Mouse (Mus musculus): ENCODE results near the gene Apoa5. TPM values are rescaled to one million over a fixed set of nuclear protein-coding genes. Genes with fewer than 3 reads are reported as not detected.

Apoa5 gene
- polyA plus RNA-seq, 1 experiment from 2014 or later, result not detected

- Histone ChIP-seq H3K27ac (replicated peaks; ENCODE audit: low read depth, low read length) (no peak overlapping the region), H3K4me3 (replicated peaks; ENCODE audit: low read depth, low read length) (no peak overlapping the region), H3K4me2 (ENCODE audit: low read length) (no peak overlapping the region), H3K27me3 (ENCODE audit: control insufficient read depth, insufficient read depth, low read length) (no peaks in the 10 kb centered on the region; the same call in 1 of the 2 replicates), H3K4me1 (ENCODE audit: control insufficient read depth, insufficient read depth, low read length) (no peaks in the 10 kb centered on the region), H3K36me3 (ENCODE audit: control insufficient read depth, insufficient read depth, low read length) (no peaks in the 10 kb centered on the region), H3K9me3 (ENCODE audit: control insufficient read depth, low read length) (no peaks in the 10 kb centered on the region), H3K9ac (replicated peaks; ENCODE audit: low read length) (no peak overlapping the region)
- 88% methylated on average over 7 of the region's 7 CpGs for WGBS
- ATAC-seq (ENCODE audit: low FRiP score, low TSS enrichment) (no peak), DNase-seq (no peak)
Observed at GRCm38 (mm10) chr9:46256177-46256576, 12.3 kb upstream of the Apoa5 start.

- ATAC-seq (ENCODE audit: low FRiP score, low TSS enrichment), result no peak
- Histone ChIP-seq H3K9me3 (ENCODE audit: control insufficient read depth, low read length) (no peaks in the 10 kb centered on the region), H3K4me1 (ENCODE audit: control insufficient read depth, insufficient read depth, low read length) (no peaks in the 10 kb centered on the region), H3K9ac (replicated peaks; ENCODE audit: low read length) (no peak overlapping the region), H3K27ac (replicated peaks; ENCODE audit: low read depth, low read length) (no peak overlapping the region), H3K36me3 (ENCODE audit: control insufficient read depth, insufficient read depth, low read length) (no peaks in the 10 kb centered on the region), H3K4me2 (ENCODE audit: low read length) (no peak overlapping the region), H3K4me3 (replicated peaks; ENCODE audit: low read depth, low read length) (no peak overlapping the region), H3K27me3 (ENCODE audit: control insufficient read depth, insufficient read depth, low read length) (no peaks in the 10 kb centered on the region; the same call in 1 of the 2 replicates)
- WGBS, result 92% methylated on average over 10 of the region's 10 CpGs
- no peak for DNase-seq
Observed at GRCm38 (mm10) chr9:46256658-46257385, 11.6 kb upstream of the Apoa5 start.

- 89% methylated on average over 3 of the region's 3 CpGs for WGBS
- Histone ChIP-seq H3K4me1 (ENCODE audit: control insufficient read depth, insufficient read depth, low read length) (no peaks in the 10 kb centered on the region), H3K27me3 (ENCODE audit: control insufficient read depth, insufficient read depth, low read length) (no peaks in the 10 kb centered on the region; the same call in 1 of the 2 replicates), H3K4me3 (replicated peaks; ENCODE audit: low read depth, low read length) (no peak overlapping the region), H3K27ac (replicated peaks; ENCODE audit: low read depth, low read length) (no peak overlapping the region), H3K9ac (replicated peaks; ENCODE audit: low read length) (no peak overlapping the region), H3K4me2 (ENCODE audit: low read length) (no peak overlapping the region), H3K36me3 (ENCODE audit: control insufficient read depth, insufficient read depth, low read length) (no peaks in the 10 kb centered on the region), H3K9me3 (ENCODE audit: control insufficient read depth, low read length) (no peaks in the 10 kb centered on the region)
- ATAC-seq (ENCODE audit: low FRiP score, low TSS enrichment), result no peak
- DNase-seq, result no peak
Observed at GRCm38 (mm10) chr9:46257546-46257945, 10.9 kb upstream of the Apoa5 start.

- 90% methylated on average over 6 of the region's 6 CpGs for WGBS
- Histone ChIP-seq H3K4me3 (replicated peaks; ENCODE audit: low read depth, low read length) (no peak overlapping the region), H3K9me3 (ENCODE audit: control insufficient read depth, low read length) (no peaks in the 10 kb centered on the region), H3K4me1 (ENCODE audit: control insufficient read depth, insufficient read depth, low read length) (no peaks in the 10 kb centered on the region), H3K4me2 (ENCODE audit: low read length) (no peak overlapping the region), H3K9ac (replicated peaks; ENCODE audit: low read length) (no peak overlapping the region), H3K36me3 (ENCODE audit: control insufficient read depth, insufficient read depth, low read length) (no peaks in the 10 kb centered on the region), H3K27me3 (ENCODE audit: control insufficient read depth, insufficient read depth, low read length) (no peaks in the 10 kb centered on the region; the same call in 1 of the 2 replicates), H3K27ac (replicated peaks; ENCODE audit: low read depth, low read length) (no peak overlapping the region)
- DNase-seq (no peak), ATAC-seq (ENCODE audit: low FRiP score, low TSS enrichment) (no peak)
Observed at GRCm38 (mm10) chr9:46259111-46259510, 9.3 kb upstream of the Apoa5 start.

- Histone ChIP-seq H3K9me3 (ENCODE audit: control insufficient read depth, low read length) (no peaks in the 10 kb centered on the region), H3K4me3 (replicated peaks; ENCODE audit: low read depth, low read length) (no peak overlapping the region), H3K9ac (replicated peaks; ENCODE audit: low read length) (no peak overlapping the region), H3K36me3 (ENCODE audit: control insufficient read depth, insufficient read depth, low read length) (no peaks in the 10 kb centered on the region), H3K4me1 (ENCODE audit: control insufficient read depth, insufficient read depth, low read length) (no peaks in the 10 kb centered on the region), H3K4me2 (ENCODE audit: low read length) (no peak overlapping the region), H3K27ac (replicated peaks; ENCODE audit: low read depth, low read length) (no peak overlapping the region), H3K27me3 (ENCODE audit: control insufficient read depth, insufficient read depth, low read length) (no peaks in the 10 kb centered on the region; the same call in 1 of the 2 replicates)
- WGBS, result 84% methylated on average over 7 of the region's 7 CpGs
- DNase-seq (no peak), ATAC-seq (ENCODE audit: low FRiP score, low TSS enrichment) (no peak)
Observed at GRCm38 (mm10) chr9:46261131-46261530, 7.3 kb upstream of the Apoa5 start.

GRCm38 (mm10) chr9:46269125-46269524 lies 692 bp downstream of the Apoa5 start:
- Histone ChIP-seq H3K27me3 (ENCODE audit: control insufficient read depth, insufficient read depth, low read length) (peaks cover 6% of the 10 kb centered on the region; the same call in 1 of the 2 replicates), H3K4me1 (ENCODE audit: control insufficient read depth, insufficient read depth, low read length) (peaks cover 5% of the 10 kb centered on the region), H3K4me3 (replicated peaks; ENCODE audit: low read depth, low read length) (no peak overlapping the region), H3K27ac (replicated peaks; ENCODE audit: low read depth, low read length) (no peak overlapping the region), H3K4me2 (ENCODE audit: low read length) (no peak overlapping the region), H3K9ac (replicated peaks; ENCODE audit: low read length) (no peak overlapping the region), H3K9me3 (ENCODE audit: control insufficient read depth, low read length) (no peaks in the 10 kb centered on the region), H3K36me3 (ENCODE audit: control insufficient read depth, insufficient read depth, low read length) (no peaks in the 10 kb centered on the region)
- no peak for DNase-seq
- WGBS, result 85% methylated on average over 5 of the region's 5 CpGs
- no peak for ATAC-seq (ENCODE audit: low FRiP score, low TSS enrichment)

GRCm38 (mm10) chr9:46270782-46271181 lies 2.3 kb downstream of the Apoa5 start:
- no peak for DNase-seq
- Histone ChIP-seq H3K9ac (replicated peaks; ENCODE audit: low read length) (no peak overlapping the region), H3K27me3 (ENCODE audit: control insufficient read depth, insufficient read depth, low read length) (peaks cover 6% of the 10 kb centered on the region; the same call in 1 of the 2 replicates), H3K4me3 (replicated peaks; ENCODE audit: low read depth, low read length) (no peak overlapping the region), H3K4me2 (ENCODE audit: low read length) (no peak overlapping the region), H3K4me1 (ENCODE audit: control insufficient read depth, insufficient read depth, low read length) (peaks cover 5% of the 10 kb centered on the region), H3K27ac (replicated peaks; ENCODE audit: low read depth, low read length) (no peak overlapping the region), H3K36me3 (ENCODE audit: control insufficient read depth, insufficient read depth, low read length) (peaks cover 13% of the 10 kb centered on the region), H3K9me3 (ENCODE audit: control insufficient read depth, low read length) (no peaks in the 10 kb centered on the region)
- no peak for ATAC-seq (ENCODE audit: low FRiP score, low TSS enrichment)
- WGBS, result 96% methylated on average over 4 of the region's 4 CpGs

- H3K4me3 ChIP-seq (replicated peaks; ENCODE audit: low read depth, low read length), result no peak overlapping the region
- ATAC-seq (ENCODE audit: low FRiP score, low TSS enrichment) (no peak), DNase-seq (no peak)
- WGBS, result 88% methylated on average over 9 of the region's 9 CpGs
- peaks cover 5% of the 10 kb centered on the region for H3K4me1 ChIP-seq (ENCODE audit: control insufficient read depth, insufficient read depth, low read length)
- no peaks in the 10 kb centered on the region for H3K9me3 ChIP-seq (ENCODE audit: control insufficient read depth, low read length)
- H3K27ac ChIP-seq (replicated peaks; ENCODE audit: low read depth, low read length), result no peak overlapping the region
- peaks cover 26% of the 10 kb centered on the region for H3K36me3 ChIP-seq (ENCODE audit: control insufficient read depth, insufficient read depth, low read length)
- peaks cover 6% of the 10 kb centered on the region; the same call in 1 of the 2 replicates for H3K27me3 ChIP-seq (ENCODE audit: control insufficient read depth, insufficient read depth, low read length)
- no peak overlapping the region for H3K9ac ChIP-seq (replicated peaks; ENCODE audit: low read length)
- H3K4me2 ChIP-seq (ENCODE audit: low read length), result no peak overlapping the region
Observed at GRCm38 (mm10) chr9:46272070-46272469, 3.6 kb downstream of the Apoa5 start.
